Mouse (Mus musculus): ENCODE results near the gene Ano4.

- TF ChIP-seq POLR2A (IDR thresholded peaks at IDR 0.05; ENCODE audit: insufficient read depth, low read depth, low read length): no peak
- TF ChIP-seq CTCF (IDR thresholded peaks at IDR 0.05): no peak
- no peak for TF ChIP-seq EP300 (IDR thresholded peaks at IDR 0.05; ENCODE audit: insufficient read depth, low read depth, low read length)
Measured at GRCm38 (mm10) chr10:89254765-89255164, 89.8 kb downstream of the Ano4 start.

All from heart, adult 2 months (tissue).